Mouse (Mus musculus) erythroblast, embryonic 14.5 days (primary cell): ENCODE measurements around the gene Aff3.

Source experiments
- GATA1 ChIP-seq: IDR thresholded peaks from 2 replicates; pipeline ENCODE4 v1.6.1; 2012; ENCODE audit warnings: low read length, inconsistent platforms, mixed read lengths
- TAL1 ChIP-seq: IDR thresholded peaks from 3 replicates; pipeline ENCODE4 v1.6.1; 2012; ENCODE audit warnings: low read length, inconsistent platforms, mixed read lengths

DNA sequence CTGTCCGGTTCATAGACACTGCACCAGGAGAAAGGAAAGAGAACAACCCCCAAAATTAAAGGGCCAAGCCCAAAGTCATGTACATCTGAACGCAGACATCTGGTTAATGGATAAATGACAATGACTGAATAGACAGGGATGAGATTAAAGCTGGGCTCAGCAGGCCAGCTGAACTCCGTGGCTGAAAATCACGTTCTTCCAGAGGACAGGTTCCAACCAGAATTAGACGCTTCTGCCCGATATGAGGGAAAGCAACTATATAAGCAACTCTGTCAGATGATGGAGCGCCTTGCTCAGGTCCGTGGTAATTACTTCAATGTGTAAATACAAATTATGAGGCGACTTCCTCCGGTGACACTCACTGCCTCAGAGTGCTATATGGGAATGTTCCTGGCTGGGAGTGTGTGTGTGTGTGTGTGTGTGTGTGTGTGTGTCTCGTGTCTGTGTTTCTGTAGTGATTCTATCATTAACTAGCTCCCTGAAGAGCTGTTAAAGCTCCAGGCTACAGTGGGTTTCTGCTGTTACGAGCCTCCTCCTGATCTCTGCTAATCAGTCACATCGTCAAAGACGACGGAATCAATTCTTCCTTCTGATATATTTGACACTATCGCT lies 127.7 kb downstream of the Aff3 start:
- TF ChIP-seq GATA1: no peak
- no peak for TF ChIP-seq TAL1
